In genomic region chr11:53890225-53890624, GRCm38 (mm10) we compare ENCODE assay signal across 8 mouse cellular contexts. TPM values are rescaled to one million over a fixed set of nuclear protein-coding genes. Genes with fewer than 3 reads are reported as not detected.
DNase-seq lines count a peak whose midpoint lies in the region; ATAC-seq lines count a peak whose summit lies in the region.

No protein-coding gene starts in this region.

- no peaks in the 10 kb centered on the region for H3K36me3 ChIP-seq in kidney, embryonic 14.5 days (ENCODE audit: control insufficient read depth, insufficient read depth, low read length)
- no peaks in the 10 kb centered on the region for H3K36me3 ChIP-seq in embryonic facial prominence, embryonic 14.5 days (ENCODE audit: control insufficient read depth, insufficient read depth, low read length)
- peaks cover 3% of the 10 kb centered on the region; the same call in 1 of the 2 replicates for H3K36me3 ChIP-seq in hindbrain, embryonic 15.5 days
- 0 out of 2 replicates have a peak, but pooled peaks cover 4% of the 10 kb centered on the region for H3K36me3 ChIP-seq in midbrain, embryonic 15.5 days (replicated peaks)

- peaks cover 12% of the 10 kb centered on the region; the same call in 1 of the 2 replicates for H3K4me1 ChIP-seq in kidney, embryonic 14.5 days (ENCODE audit: control insufficient read depth, insufficient read depth, low read length)
- peaks cover 11% of the 10 kb centered on the region; the same call in 1 of the 2 replicates for H3K4me1 ChIP-seq in embryonic facial prominence, embryonic 14.5 days (ENCODE audit: control insufficient read depth, insufficient read depth, low read length)
- H3K4me1 ChIP-seq in hindbrain, embryonic 15.5 days (replicated peaks) = peaks cover 28% of the 10 kb centered on the region
- H3K4me1 ChIP-seq in midbrain, embryonic 15.5 days = peaks cover 25% of the 10 kb centered on the region

- peak overlapping the region; percentile 87; the same call in 1 of the 2 replicates for H3K4me2 ChIP-seq in kidney, embryonic 14.5 days (replicated peaks; ENCODE audit: low read depth, low read length)
- H3K4me2 ChIP-seq in embryonic facial prominence, embryonic 14.5 days (ENCODE audit: low read depth, low read length) = peak overlapping the region; percentile 88
- H3K4me2 ChIP-seq in hindbrain, embryonic 15.5 days = peak overlapping the region; percentile 85
- H3K4me2 ChIP-seq in midbrain, embryonic 15.5 days = peak overlapping the region; percentile 78

- H3K27me3 ChIP-seq in kidney, embryonic 14.5 days (ENCODE audit: control insufficient read depth, insufficient read depth, low read length) = no peaks in the 10 kb centered on the region
- H3K27me3 ChIP-seq in embryonic facial prominence, embryonic 14.5 days (replicated peaks; ENCODE audit: control insufficient read depth, insufficient read depth, low read length) = no peaks in the 10 kb centered on the region
- H3K27me3 ChIP-seq in hindbrain, embryonic 15.5 days = no peaks in the 10 kb centered on the region
- no peaks in the 10 kb centered on the region for H3K27me3 ChIP-seq in midbrain, embryonic 15.5 days (replicated peaks)

- H3K27ac ChIP-seq in kidney, embryonic 14.5 days (ENCODE audit: low read depth, low read length) = no peak overlapping the region
- no peak overlapping the region for H3K27ac ChIP-seq in embryonic facial prominence, embryonic 14.5 days (replicated peaks; ENCODE audit: low read depth, low read length)
- H3K27ac ChIP-seq in hindbrain, embryonic 15.5 days (replicated peaks) = no peak overlapping the region
- no peak overlapping the region for H3K27ac ChIP-seq in midbrain, embryonic 15.5 days

- WGBS in kidney, embryonic 14.5 days = 82% methylated on average over 2 of the region's 2 CpGs
- WGBS in embryonic facial prominence, embryonic 14.5 days = 82% methylated on average over 2 of the region's 2 CpGs
- WGBS in hindbrain, embryonic 15.5 days = 93% methylated on average over 2 of the region's 2 CpGs
- 95% methylated on average over 2 of the region's 2 CpGs for WGBS in midbrain, embryonic 15.5 days

- H3K9ac ChIP-seq in kidney, embryonic 14.5 days (ENCODE audit: low read depth, low read length) = no peak overlapping the region
- H3K9ac ChIP-seq in embryonic facial prominence, embryonic 14.5 days (ENCODE audit: low read depth, low read length) = no peak overlapping the region
- no peak overlapping the region for H3K9ac ChIP-seq in hindbrain, embryonic 15.5 days
- H3K9ac ChIP-seq in midbrain, embryonic 15.5 days = no peak overlapping the region

- no peaks in the 10 kb centered on the region for H3K9me3 ChIP-seq in kidney, embryonic 14.5 days (ENCODE audit: control insufficient read depth, low read length)
- H3K9me3 ChIP-seq in embryonic facial prominence, embryonic 14.5 days (ENCODE audit: control insufficient read depth, low read length) = no peaks in the 10 kb centered on the region
- H3K9me3 ChIP-seq in hindbrain, embryonic 15.5 days = no peaks in the 10 kb centered on the region
- no peaks in the 10 kb centered on the region for H3K9me3 ChIP-seq in midbrain, embryonic 15.5 days

- ATAC-seq in kidney, embryonic 14.5 days (ENCODE audit: low FRiP score, low TSS enrichment) = no peak
- no peak for ATAC-seq in embryonic facial prominence, embryonic 14.5 days (ENCODE audit: low read depth)
- no peak for ATAC-seq in hindbrain, embryonic 15.5 days (ENCODE audit: low FRiP score, low read depth)
- no peak for ATAC-seq in midbrain, embryonic 15.5 days (replicated peaks)
- ATAC-seq in megakaryocyte progenitor cell, adult 5-6 weeks (replicated peaks; ENCODE audit: poor library complexity) = no peak

- H3K4me3 ChIP-seq in kidney, embryonic 14.5 days (ENCODE audit: low read length) = peak overlapping the region; percentile 55; the same call in 1 of the 2 replicates
- 0 out of 2 replicates have a peak overlapping the region, but pooled peaks have one; percentile 61 for H3K4me3 ChIP-seq in embryonic facial prominence, embryonic 14.5 days (ENCODE audit: low read depth, low read length)
- peak overlapping the region; percentile 64 for H3K4me3 ChIP-seq in hindbrain, embryonic 15.5 days
- peak overlapping the region; percentile 64 for H3K4me3 ChIP-seq in midbrain, embryonic 15.5 days

- no peak for DNase-seq in kidney, postnatal 10 days
- no peak for DNase-seq in embryonic facial prominence, embryonic 14.5 days (ENCODE audit: low spot score)
- DNase-seq in frontal cortex, postnatal 25 days (ENCODE audit: low spot score in 2 of 2) = no peak
- DNase-seq in urinary bladder, adult 2 months (ENCODE audit: low spot score) = no peak

RNA-seq across cellular contexts. Expression of gene Slc22a5, which starts 1.2 kb away (rescaled TPM):
- polyA plus RNA-seq in kidney, embryonic 14.5 days (2014; fragmentation: Nextera tagmentation; extraction: Ambion mirVana) = 8.6 and 12.9 TPM in 2 replicates
- polyA plus RNA-seq in embryonic facial prominence, embryonic 14.5 days (2014; fragmentation: Nextera tagmentation; extraction: Ambion mirVana) = 9.0 and 10.2 TPM in 2 replicates
- 10.9 and 12.1 TPM in 2 replicates for polyA plus RNA-seq in hindbrain, embryonic 15.5 days (2015; fragmentation: Nextera tagmentation; extraction: Ambion mirVana)
- 10.6 and 11.3 TPM in 2 replicates for polyA plus RNA-seq in midbrain, embryonic 15.5 days (2015; fragmentation: Nextera tagmentation; extraction: Ambion mirVana)
- total RNA-seq in megakaryocyte progenitor cell, adult 5-6 weeks (2015) = 8.3 and 11.3 TPM in 2 replicates
- 8.0 and 12.7 TPM in 2 replicates for total RNA-seq in megakaryocyte progenitor cell, adult 5-6 weeks (2017)
- 26.2 and 30.0 TPM in 2 replicates for polyA plus RNA-seq in urinary bladder, adult 2 months (2012; rRNA removed)

RNA-seq across cellular contexts. Expression of gene Gm12216, which starts 31.2 kb away (rescaled TPM):
- polyA plus RNA-seq in kidney, embryonic 14.5 days (2014; fragmentation: Nextera tagmentation; extraction: Ambion mirVana) = 1.1 TPM in 2 replicates
- 0.47 and 0.63 TPM in 2 replicates for polyA plus RNA-seq in embryonic facial prominence, embryonic 14.5 days (2014; fragmentation: Nextera tagmentation; extraction: Ambion mirVana)
- 0.35 TPM in 1 of 2 replicates, not detected in the other for polyA plus RNA-seq in hindbrain, embryonic 15.5 days (2015; fragmentation: Nextera tagmentation; extraction: Ambion mirVana)
- polyA plus RNA-seq in midbrain, embryonic 15.5 days (2015; fragmentation: Nextera tagmentation; extraction: Ambion mirVana) = 0.26 and 0.27 TPM in 2 replicates
- 0.93 and 2.4 TPM in 2 replicates for total RNA-seq in megakaryocyte progenitor cell, adult 5-6 weeks (2015)
- total RNA-seq in megakaryocyte progenitor cell, adult 5-6 weeks (2017) = 0.21 and 2.2 TPM in 2 replicates
- polyA plus RNA-seq in urinary bladder, adult 2 months (2012; rRNA removed) = 16.5 and 17.0 TPM in 2 replicates
